Mouse (Mus musculus) layer of hippocampus, adult 11-12 months (tissue): ENCODE data around the gene Slc2a8.

Experiments
- DNase-seq: peaks from one replicate; pipeline ENCODE4 v3.0.0; 2022; ENCODE audit warnings: low spot score

Slc2a8 gene

DNA sequence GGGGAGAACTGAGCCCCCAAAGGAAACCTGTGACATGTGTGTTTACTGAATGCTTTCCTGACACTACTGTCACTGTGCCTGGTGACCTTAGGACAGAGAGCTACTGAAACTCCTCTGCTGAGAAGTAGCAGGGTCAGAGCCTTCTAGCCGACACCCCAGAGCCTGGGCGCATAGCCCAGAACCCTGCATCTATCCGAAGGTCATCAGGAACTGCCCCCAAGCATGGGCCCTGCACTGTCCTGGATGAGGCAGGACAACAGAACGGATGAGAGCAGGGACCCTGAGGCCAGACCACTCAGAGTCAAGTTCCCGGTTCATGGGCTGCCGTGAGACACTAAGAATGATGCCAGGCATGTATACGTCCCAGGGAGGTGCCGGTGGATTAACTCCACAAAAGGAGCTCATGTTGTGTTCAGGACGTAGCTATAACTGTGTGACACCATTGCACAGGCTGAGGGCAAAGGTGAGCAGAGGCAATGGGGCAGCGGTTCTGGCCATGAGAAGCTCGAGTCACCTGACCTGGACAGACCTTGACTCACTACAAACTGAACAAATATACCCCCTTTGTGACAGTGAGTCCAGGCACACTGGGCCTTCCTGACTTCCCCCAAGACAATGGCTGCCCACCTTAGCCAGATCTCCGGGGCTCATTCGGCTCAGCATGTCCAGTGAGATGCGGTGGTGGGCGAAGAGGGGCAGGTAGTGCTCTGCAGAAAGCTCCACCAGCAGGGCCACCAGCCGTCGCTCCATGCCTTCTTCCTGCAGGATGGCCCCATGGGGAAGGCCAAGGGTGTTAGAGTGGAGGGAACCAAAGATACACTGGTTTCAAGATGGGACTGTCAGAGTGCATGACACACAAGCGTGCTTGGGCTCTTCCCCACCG, 52.7 kb downstream of the Slc2a8 start:
- no peak for DNase-seq

DNA sequence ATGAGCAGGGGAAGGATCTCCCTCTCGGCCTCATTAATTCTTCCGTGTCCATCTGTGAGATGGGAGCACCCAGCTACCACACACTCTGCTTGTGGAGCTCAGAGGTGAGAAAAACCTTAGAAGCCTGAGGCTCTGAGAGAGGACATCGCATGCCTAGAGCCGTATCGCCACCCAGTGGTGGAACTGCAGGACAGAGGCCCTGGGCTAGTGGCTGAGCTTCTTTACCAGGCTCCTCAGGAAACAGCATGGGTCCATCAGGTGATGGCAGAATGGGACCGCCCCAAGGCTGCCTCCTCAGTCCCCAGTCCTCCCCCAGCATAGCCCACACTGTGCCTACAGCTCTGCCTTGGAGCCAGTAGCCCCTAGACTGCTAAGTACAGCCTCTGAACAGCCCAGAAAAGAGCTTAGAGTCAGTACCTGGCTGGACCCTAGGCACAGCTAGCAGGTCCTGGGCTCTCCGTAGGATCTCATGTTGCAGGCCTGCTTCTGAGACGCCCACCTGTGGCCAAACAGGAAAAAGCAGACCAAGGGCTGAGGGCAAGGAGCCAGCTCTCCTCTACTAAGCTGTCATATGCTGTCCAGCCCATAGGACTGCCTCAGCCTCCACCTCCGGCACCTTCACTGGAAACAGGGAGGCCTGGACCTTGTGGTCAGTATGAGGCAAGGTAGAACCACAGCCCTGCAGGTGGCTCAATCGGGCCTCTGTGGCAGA, 53.5 kb downstream of the Slc2a8 start:
- peak; percentile 78 for DNase-seq

- DNase-seq = no peak
Measured at GRCm38 (mm10) chr2:32927624-32928234, 54.2 kb downstream of the Slc2a8 start.

DNA sequence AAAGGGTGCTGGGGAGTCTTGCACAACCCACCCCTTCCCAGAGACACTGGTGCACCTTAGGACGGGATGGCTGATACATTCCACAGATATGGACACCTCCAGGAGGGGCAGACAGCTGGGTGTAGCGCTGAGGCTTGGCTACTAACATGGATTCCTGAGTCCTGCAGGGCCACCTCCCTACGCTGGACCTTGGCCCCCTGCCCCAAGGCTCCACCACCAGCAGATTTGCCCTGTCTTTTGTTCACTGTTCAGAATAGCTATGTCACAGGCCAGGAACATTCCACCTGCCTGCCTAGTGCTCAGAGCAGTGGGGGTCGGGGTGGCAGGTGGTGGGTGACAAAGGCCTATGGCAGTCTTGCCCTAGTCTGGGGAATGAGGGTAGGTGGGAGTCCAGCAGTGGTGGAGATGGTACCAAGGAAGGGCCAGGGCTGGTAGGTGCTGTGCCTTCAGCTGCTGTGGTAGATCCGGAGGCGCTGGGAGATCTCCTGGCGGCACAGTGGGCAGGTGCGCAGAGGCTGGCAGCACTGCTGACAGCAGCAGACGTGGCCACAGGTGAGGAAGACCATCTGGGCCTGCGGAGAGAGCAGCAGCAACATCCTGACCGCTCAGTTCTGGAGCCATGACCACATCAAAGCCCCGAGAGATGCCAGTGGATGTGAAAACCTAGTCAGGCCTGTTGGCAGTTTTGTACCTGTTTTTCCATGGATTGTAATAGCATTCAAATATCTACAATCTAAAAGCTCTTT, 55.4 kb downstream of the Slc2a8 start:
- DNase-seq = no peak

DNA sequence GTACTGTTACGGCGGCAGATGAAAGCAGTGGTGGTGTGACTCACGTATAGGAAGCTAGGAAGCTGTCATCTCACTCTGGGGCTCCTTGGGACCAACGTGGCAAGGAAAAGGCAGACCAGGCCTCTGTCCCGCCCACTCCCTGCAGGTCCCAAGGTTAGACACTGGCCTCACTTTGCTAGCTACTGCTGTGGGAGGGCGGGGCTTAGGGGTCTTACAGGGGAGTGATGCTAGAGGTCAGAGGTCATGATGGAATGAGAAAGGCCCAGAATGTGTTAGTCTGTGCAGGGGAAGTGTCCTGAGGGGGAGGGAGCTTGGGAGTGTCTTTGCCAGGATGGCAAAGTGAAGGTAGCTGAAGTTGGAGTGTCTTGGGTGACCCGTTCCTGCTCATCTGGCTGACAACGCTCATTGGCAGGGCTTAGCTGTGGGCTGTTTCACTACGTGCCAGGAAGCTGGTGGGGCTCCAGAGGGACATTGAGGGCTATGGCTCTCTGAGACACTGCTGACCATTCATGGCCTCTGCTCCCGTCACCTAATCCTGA, 57.5 kb downstream of the Slc2a8 start:
- no peak for DNase-seq

DNA sequence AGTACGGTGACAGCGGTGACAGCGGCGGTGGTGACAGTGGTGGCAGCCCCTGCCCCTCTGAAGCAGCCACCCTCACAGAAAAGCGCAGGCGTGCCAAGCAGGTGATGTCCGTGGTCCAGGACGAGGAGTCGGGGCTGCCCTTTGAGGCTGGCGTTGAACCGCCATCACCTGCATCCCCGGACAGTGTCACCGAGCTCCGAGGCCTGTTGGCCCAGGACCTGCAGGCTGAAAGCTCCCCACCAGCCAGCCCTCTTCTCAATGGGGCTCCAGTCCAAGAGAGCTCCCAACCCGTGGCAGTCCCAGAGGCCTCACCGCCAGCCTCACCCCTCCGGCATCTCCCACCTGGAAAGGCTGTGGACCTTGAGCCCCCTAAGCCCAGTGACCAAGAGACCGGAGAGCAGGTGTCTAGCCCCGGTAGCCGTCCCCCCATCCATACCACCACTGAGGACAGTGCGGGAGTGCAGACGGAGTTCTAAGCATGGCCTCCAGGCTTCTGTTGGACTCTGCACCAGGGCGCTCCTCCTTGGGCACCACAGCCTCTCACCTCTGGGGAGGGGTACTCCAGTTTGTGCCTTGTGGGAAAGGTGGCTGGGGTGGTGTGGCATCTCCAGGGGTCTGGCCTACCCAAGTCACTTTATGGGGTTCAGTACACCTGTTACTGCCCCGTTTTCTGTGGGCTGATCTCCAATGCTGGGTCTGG, 58.2 kb downstream of the Slc2a8 start:
- no peak for DNase-seq
